Mouse (Mus musculus) heart, postnatal 0 days (tissue): ENCODE measurements around the gene Aaas.

ENCODE experiments used
- CTCF ChIP-seq: IDR thresholded peaks from 2 replicates; pipeline ENCODE4 v1.5.1; 2016; ENCODE audit warnings: antibody characterized with exemption, control low read depth, low read depth
- EP300 ChIP-seq: IDR thresholded peaks from 2 replicates; pipeline ENCODE4 v1.6.1; 2016; ENCODE audit warnings: antibody characterized with exemption, low read depth

DNA sequence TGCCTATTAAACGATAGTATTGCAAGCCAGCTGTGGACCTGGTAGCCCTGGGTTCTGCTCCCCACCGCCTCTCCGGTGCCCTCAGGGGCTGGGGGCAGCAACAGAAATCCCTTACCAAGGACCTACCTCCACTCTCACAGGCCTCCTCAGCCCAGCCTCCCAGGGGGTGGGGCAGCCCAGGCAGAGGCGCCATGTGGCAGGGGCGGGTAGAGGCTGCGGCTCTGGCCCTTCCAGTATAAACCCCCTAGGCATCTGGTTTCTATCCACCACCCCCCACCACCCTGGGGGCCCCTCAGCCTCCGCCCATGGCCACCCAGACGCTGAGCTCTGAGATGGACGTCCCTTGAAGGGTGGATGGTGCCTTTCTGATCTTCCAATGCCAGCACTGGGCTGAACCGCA, 20.2 kb upstream of the Aaas start:
- TF ChIP-seq EP300 = no peak
- TF ChIP-seq CTCF = no peak
